Mouse (Mus musculus) natural killer cell, adult 2 months (primary cell): ENCODE results near the gene Tmigd3.
A peak's percentile ranks its signal among the peaks of the same experiment; 100 is the strongest.
"Not testable (repeated sequence)": the region's sequence is repeated elsewhere in the genome, so short reads cannot be mapped to it uniquely, and the experiment has no call there.

Source experiments
- DNase-seq, 2 experiments: peaks; one replicate each; pipeline ENCODE4 v3.0.0; 2022; ENCODE audit warnings: low spot score in 2 of 2

Gene Tmigd3

DNA sequence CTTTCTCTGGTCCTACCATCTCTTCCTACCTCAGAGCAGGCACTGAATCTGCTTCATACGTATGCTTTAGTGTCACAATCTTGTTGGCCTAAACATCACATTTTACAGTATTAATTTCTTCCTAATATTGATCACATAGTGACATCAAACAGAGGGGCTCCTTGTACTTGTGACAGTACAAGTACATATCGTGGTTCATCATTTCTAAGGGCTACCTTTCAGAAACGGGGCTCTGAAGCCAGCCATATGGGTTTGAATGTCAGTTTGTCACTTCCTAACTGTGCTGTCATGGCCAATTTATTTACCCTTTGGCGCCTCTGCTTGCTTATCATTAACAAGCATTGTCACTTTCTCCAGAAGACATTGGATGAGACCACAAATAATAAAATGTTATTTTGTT, 30.8 kb downstream of the Tmigd3 start:
- no peak for DNase-seq

DNA sequence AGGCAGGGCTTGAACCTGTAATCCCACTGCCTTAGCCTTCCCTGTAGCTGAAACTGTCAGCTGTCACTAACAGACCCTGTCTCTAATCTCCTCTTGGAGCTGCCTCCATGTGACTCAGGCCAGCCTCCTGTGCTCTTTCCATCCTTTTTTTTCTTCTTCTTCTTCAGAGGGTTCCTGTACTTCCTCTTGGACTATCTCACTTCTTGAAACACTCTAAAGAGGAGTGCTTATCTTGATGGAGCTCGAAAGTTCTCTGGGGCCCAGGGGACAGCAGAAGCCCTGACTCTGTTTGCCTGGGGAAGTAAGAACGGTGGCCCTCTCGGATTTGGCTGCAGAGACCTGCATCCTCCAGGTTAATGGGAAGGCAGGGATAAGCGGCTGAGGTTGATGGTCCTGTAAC, 33.5 kb downstream of the Tmigd3 start:
- no peak for DNase-seq

DNA sequence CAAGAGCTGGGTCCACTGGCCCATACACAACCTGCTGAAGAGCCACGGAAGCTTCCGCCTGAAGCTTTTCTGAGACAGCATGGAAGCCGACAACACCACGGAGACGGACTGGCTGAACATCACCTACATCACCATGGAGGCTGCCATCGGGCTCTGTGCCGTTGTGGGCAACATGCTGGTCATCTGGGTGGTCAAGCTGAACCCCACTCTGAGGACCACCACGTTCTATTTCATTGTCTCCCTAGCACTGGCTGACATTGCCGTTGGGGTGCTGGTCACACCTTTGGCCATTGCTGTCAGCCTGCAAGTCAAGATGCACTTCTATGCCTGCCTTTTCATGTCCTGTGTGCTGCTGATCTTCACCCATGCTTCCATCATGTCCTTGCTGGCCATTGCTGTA, 34.0 kb downstream of the Tmigd3 start:
- DNase-seq: no peak

DNA sequence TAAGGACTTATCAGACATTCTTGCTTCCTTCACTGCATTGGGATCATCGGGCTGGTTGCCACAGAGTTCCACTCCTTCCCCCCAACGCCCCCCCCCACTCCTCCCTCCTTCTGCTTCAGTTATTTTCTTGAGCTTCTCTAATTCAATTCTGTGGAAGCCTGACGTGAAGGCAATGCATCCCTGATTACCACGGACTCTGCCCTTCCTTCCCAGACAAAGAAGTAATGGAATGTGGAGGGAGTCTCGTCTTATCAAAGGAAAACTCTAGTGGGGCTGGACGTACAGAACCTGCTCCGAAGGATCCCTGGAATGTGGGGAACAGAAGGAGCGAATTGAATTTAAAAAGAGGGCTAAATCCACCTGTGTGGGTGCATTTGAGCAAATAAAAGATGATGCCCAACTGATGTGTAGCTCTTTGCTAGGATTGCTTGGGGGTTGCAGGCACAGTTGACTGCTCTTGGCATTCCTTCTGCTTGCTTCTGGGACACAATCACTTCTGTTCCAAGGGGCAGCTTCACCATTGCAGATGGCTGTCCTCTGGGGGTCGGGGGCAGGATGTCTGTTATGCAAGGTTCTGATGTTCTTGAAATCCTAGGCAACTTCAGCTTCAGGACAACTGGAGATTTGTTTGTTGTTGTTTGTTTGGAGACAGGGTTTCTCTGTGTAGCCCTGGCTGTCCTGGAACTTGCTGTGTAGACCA, 37.4 kb downstream of the Tmigd3 start:
- DNase-seq: no peak

DNA sequence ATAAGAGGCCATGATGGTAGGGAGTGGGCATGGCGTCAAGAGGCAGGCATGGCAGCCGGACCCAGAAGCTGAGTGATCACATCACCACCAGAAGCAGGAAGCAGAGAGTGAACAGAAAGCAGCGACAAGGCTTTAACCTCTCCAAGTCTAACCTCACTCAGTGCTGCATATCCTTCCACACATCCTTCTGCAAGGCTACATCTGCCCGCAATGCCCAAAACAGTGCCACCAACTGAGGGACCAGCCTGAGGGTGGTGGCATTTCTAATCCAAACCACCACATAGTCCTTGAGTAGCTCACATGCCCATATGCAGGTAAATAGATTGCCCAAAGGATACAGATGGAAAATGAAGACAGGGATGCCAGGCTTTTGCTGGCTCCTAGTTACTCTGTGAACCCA, 38.3 kb downstream of the Tmigd3 start:
- DNase-seq: no peak

DNA sequence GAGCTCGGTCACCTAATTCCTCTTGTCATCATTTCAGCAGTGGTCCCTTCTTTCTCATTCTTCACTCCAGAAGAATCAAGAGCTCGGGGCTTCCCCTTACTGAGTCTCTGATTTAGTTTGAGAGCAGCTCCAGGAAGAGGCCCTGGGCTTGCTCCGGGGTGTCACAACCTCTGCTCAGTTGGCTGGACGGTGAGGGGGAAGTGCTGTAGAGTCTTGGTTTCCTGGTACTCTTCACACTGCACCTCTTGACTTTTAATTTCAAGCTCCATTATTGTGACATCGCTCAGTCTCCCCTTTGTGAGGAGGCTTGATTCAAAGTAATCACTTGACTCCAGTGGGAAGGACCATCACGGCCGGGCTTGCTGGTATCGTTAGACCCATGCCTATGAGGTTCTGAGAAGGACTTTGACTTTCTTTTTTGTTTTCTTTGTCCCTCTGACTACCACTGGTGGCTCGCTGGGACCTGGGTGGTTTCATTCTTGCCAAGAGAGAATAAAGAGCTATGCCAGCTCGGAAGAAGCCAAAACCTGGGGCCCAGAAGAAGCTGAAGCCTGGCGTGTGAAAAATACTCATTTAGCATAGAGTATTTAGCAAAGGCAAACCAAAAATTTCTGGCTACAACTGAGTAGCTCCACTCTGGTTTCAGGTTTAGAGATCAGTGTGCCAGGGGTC, 40.0 kb downstream of the Tmigd3 start:
- peak; percentile 42 to 49 for DNase-seq

DNA sequence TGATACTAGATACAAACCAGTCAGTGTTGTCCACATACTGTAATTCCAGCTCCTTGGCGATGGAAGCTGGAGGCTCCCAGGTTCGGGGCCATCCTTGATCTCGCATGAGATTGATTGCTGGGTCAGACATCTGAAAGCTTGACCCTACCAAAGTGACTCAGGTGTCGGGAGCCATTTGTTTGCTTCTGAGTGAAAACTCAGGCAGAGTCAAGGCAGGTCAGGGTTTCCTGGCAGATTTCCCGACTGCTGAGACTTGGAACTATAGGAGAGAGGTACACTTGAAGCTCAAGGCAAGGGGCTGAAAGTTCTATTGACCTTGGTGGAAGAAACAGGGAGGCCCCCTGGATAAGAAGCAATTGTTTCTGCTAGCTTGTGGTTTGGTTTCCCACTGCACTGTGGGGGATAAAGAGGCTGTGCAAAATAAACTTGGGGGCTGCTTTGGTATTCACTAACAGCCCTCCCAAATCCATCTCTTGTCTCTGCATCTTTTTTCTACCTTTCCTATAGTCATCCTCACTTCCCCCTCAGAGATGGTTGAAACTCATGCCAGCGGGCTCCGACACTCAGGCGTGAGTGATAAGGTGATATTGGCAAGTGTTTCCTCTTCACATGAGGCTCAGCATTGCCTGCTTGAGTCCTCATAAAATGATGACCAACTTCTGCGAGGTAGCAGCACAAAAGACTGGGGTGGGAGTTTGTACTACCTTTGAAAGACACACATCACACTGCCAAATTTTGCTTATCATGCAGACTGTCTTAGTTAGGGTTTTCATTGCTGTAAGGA, 41.6 kb downstream of the Tmigd3 start:
- no peak for DNase-seq

DNA sequence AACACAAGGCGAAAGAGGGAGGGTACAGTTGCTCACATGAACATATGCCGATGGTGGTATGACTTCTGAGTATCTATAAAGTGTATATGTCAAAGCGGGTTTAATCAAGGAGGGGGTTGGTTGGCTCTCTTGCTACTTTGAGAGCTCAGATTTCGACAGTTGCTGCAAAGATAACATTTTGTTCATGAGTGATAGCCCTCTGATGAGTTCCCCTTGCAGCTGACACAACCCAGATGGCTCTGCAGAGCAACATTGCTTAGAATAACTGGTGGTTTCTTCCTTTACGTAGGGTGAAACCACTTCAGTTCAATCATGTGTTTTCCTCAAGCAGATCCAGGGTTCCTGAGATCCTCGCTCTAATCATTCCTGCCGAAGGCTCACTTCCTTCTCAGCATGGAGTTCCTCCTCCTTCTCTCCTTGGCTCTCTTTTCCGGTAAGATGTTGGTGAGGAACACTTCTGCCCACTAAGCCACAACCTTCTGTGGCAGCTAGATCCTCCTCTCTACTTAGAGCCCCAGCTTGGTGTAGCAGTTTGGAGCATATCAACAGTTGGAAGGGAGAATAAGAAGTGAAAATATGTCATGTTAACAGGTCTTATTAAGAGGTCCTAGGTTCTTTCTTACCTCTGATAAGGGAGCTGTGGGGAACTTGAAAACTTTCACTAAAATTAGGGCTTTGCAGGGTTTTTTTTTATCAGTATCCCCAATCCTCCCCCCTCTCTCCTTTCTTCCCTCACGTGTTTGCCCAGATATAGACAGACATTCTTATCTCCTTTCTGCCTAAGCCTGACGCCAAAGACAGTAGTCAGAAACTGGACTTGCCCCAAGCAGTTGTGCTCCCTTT, 43.4 kb downstream of the Tmigd3 start:
- no peak for DNase-seq

DNA sequence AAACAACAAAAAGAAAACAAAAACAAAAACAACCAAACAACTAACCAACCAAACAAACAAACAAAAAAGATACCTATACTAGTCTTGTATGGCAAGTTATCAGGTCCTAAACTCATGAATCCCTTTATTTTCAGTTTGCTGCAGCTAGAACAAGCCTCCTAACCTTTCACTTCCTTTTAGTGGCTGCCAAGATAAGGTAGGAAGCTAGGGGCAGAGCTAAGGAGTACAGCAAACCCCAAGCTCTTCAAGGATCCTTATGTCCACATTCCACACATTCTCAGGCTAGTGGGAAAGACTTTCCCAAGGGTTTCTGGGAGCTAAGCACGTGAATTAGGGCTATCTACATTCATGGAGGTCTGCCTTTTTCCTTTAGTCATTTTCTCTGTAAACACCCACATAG, 44.6 kb downstream of the Tmigd3 start:
- DNase-seq: no peak

DNA sequence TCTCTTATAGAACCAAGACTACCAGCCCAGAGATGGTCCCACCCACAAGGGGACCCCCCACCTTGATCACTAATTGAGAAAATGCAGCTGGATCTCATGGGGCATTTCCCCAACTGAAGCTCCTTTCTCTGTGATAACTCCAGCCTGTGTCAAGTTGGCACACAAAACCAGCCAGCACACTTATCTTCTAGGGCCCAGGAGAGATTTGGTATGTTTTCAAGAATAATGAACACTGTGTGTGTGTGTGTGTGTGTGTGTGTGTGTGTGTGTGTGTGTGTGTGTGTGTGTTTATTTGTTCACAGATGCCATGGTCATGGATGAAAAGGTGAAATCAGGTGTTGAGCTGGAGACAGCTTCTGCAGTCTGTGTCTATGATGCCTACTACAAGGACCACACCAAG, 45.8 kb downstream of the Tmigd3 start:
- DNase-seq: not testable (repeated sequence)

DNA sequence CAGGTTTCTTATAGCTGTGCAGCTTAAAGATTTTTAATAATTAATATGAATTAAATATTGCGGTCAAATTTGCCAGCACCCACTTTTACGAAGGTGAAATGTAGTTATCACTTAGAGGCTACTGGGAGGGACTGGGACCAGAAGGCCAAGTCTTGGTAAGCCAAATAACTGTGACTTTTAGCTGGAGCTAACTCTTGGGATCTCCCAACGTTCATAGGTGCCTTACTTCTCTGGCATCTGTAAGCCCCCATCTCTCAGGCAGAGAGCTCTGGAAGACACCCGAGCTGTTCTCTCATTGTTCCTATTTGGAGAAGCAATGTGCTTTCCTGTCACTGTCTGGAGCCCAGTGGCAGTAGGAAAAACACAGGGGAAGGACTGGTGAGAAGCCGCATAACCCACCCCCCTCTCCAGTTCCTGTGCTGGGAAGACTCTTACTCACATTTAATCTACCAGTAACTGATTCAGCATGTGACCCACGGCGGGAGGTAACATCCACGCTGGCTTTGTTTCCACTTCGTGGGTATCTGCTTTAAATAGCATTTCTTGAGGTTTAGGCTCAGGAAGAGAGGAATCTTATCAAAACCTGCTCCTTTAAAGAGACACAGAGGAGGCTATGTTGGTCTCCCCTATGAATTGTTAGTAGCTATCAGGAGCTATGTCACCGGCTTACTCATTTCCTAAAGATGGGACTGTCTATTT, 47.1 kb downstream of the Tmigd3 start:
- no peak for DNase-seq

DNA sequence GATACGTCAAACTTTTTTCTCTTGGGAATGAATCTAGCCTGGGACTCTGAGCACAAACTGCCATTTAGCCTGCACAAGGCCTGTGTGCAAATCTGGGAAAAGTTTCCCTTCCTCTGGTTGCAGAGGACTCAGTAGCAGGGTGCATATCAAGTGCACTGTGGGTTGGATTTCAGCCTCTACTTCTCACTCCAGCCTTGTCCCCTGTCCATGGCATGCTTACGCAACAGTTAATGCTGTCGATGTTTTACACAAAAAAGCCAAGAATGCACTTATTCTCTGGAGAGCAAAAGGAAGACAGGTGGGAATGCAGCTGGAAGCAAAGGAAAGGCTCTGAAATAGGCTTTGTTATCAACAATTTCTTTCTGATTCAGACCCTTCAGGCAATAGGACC, 47.6 kb downstream of the Tmigd3 start:
- DNase-seq: no peak

DNA sequence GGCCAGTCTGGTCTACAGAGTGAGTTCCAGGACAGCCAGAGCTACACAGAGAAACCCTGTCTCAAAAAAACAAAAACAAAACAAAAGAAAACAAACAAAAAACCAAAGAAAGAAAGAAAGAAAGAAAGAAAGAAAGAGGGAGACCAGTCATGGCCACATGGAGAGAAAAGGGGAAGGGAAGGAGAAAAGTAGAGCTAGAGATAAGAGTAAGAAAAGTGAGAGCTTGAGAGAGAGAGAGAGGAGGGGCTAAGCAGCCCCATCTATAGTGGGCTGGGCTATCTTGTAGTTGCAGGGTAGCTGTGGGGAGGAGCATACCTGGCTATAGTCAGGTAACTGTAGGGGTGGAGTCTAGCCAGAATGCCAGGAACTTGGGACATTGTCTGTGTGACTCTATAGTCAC, 50.0 kb downstream of the Tmigd3 start:
- DNase-seq: not testable (repeated sequence)

DNA sequence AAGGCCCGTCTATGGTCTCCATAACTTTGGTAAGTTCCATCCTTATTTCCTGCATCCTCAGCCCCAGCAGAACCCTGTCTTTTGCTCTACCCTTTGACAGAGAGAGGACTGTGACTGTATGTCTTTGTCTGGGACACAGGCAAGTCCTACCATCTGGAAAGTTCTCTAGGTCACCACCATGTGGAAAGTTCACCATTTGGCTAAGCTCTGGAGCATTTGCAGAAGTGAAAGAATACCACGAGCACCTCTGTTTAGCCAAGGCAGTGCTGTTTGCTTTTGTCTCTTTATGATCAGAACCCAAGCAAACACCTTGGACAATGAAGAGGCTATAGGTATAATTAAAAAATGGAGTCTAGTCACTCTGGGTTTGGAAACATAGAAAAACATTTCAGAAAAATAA, 51.3 kb downstream of the Tmigd3 start:
- no peak for DNase-seq

DNA sequence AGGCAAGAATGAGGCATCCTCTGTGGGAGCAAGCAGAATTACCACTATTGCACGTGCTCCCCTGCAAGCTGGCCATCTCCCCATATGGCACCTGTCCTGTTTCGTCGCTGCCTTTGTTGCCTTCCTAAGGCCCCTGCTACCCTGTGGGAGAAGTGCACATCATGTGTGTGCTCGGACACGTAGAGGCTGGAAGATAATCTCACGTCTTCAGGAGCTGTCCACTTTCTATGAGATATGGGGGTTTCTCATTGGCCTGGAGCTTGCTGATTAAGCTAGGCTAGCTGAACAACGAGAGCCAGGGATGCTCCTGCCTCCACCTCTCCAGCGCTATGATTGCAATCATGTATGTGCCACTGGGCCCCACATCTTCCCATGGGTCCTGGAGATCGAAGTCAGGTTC, 53.9 kb downstream of the Tmigd3 start:
- DNase-seq: no peak

DNA sequence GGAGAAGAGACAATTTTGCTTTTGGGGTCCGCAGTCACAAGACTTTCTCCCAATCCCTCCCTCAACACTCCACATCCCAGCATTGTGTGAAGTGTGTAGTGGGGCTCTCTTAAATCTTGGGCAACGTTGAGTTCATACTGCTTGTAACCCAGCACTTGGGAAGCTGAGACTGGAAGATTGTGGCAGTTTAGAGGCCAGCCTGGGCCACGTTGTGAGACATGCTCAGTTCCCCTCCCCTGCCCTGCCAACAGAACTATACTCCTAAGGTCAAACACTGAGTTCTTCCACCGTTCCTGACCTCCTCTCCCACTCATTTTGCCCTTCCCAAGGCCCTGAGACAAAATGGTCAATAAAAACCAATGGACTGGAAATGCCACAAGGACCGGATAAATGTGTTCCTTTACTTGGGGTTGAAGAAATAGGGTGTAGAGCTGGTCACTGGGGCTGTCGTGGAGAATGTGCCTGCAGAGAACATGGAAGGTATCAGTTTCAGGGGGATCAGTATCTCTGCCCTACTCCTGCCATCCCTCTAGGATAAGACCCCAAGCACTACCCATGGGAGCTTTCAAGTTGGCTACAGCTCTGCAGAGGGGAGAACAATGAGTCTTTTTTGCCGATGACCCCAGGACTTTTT, 57.0 kb downstream of the Tmigd3 start:
- no peak for DNase-seq

DNA sequence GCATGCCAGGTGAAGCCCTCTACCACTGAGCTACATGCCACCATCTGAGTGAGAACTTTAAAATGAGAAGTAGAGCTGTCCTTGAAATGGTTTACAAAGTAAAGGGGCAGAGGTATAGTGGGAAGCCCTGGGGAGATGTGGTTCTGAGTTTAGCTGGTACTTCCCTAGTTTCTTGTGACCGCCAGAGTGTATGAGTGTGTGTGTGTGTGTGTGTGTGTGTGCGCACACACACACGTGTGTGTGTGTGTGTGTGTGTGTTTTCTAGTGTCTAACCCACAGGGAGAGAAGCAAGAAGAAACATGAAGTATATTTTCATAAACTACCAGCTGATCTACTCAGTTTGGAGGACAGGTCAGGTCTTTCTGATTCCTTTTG, 57.5 kb downstream of the Tmigd3 start:
- no peak for DNase-seq

DNA sequence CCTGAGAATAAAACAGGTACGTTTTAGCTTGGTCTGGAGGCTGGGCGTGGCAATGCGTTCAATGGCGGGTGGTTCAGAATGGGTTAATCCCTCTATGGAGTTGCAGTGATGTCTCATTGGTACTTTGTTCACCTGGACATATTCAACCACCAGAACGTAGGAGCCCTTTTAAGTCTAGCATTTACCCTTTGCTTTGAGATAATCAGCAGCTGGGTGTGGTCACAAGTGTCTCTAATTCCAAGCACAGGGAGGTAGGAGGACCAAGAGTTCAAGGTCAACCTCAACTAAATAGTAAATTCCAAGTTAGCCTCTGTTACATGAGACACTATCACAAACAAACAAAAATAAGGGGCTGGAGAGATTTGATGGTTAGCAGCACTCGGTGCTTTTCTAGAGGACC, 58.1 kb downstream of the Tmigd3 start:
- DNase-seq: no peak

DNA sequence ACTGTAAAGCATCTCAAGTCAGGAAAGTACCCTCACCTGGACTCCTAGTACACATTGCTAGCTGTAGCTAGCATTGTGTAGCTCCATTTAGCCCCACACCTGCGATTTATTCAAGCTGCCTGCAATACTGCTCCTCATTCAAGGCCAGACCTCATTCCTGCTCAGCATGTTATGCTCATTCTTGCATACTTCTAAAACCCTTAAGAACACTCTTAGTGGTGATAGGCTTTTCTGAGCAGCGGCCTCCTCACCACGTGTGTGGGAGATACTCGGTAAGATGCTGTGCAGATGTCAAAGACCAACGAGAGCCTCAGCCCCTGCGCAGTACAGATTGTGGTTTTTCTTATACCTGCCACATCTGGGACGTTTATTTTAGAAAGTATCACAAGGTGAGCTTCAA, 59.1 kb downstream of the Tmigd3 start:
- no peak for DNase-seq

DNA sequence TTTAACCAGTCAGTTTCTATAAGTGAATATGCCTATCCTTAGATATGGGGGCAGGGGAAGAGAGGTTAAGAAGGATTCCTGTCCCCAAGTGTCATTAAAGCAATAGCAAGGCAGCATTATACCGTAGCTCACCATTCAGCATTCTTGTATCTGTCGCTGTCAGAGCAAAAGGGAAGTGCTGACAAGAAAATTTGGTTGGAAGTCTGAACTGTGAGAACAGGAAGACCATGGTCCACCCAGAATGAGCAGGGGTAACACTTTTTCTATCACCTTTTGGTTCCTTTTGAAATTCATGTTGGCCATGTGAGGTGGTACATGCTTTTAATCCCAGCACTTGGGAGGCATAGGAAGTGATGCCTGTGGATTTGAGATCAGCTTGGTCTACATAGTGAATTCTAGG, 60.4 kb downstream of the Tmigd3 start:
- DNase-seq: no peak
